Mouse (Mus musculus) heart, postnatal 25 days (tissue): ENCODE results near the gene Plin3. TPM values are rescaled to one million over a fixed set of nuclear protein-coding genes. Genes with fewer than 3 reads are reported as not detected.
A peak's percentile ranks its signal among the peaks of the same experiment; 100 is the strongest.
"Not testable (repeated sequence)": the region's sequence is repeated elsewhere in the genome, so short reads cannot be mapped to it uniquely, and the experiment has no call there.

Experiments
- DNase-seq: peaks from one replicate; pipeline ENCODE4 v3.0.0; 2022; ENCODE audit warnings: low spot score
- intact Hi-C: fragments of 180-260 bp; cut with DNase I; formaldehyde crosslinking; loops from one replicate; pipeline ENCODE4 v1.15.1; 2025
- total RNA-seq, 2 experiments: library from RNA; stranded (reverse); gene quantifications; 2 replicates each; pipeline ENCODE4 v1.2.3; 2021

The Plin3 gene
- total RNA-seq, 2 experiments from 2014 or later: 154 to 171 TPM

DNA sequence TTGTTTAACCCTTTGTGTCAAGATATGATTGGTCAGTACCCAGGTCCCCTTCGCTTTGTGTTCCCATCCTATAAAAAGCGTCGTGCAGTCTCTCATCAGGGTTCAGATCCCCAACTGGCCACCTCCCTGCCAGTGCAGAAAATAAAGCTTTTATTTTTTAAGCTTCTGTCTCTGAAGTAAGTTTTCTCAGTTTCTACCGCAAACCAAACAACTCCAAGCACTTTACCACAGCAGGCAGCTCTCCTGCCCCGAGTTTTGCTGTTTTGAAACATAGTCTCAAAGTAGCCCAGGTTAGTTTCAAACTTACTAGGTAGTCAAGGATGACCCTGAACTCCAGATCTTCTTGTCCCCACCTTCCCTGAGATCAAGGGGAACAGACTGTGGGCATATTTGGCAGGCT lies 14.3 kb downstream of the Plin3 start:
- intact Hi-C loops: no loop called here
- no peak for DNase-seq

DNA sequence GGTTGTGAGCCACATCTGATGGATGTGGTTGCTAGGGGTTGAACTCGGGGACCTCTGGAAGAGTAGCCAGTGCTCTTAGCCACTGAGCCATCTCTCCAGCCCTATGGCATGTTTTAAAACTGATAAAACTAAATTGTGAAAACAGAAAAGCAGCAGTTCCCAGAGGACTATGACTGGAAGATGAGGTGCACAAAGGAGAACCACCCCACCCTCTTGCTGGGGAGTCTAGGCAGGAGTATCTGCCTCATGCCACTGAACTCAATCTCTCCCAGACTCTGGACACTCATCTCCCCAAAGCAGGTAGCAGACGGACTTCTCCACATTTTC lies 15.1 kb downstream of the Plin3 start:
- DNase-seq: no peak
- intact Hi-C loops: loop anchor here (2.0 kb wide), 1 partner anchor 15 kb away; the partner anchor contains the start of gene Plin3

DNA sequence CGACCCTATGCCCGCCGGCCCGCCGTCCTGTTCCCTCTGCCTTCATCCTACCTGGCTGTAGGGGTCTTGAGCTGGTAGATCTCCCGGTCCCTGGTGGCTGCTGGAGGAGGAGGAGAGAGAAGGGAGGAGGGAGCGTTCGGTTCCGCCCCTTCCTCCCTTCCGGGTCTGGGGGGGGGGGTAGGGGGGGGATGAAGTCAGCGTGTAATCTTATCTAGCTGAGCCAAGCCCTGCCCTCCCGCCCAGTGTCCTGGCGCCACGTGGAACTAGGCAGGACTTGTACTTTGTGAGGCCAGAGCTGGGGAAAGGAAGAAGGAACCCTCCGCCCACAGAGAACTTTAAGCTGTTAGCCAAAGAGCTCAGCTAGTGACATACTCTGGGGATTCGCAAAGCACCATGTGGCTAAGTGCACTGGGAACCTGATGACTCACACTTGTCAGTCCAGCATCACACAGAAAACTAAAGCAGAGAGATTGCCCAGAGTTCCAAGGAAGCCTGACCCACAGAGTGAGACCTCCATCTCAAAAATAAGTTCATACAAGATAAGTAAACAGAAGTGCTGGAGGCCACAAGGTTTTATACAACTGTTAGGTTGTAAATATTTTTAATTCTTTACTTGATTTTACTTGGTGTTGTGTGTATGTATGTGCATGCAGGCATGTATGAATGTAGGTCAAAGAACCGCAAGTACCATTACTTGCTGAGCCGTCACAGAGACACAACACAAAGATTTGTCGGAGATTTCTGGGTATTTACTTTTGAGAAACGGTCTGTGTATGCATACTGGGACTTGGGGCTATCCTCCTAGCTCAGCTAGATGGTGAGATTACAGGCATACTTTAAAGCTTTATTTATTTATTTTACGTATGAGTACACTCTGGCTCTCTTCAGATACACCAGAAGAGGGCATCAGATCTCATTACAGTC lies 15.8 kb downstream of the Plin3 start, which contains the start of gene Ticam1:
Ticam1 (minus strand) TSS at position 144 of the 924 bp plus-strand sequence.
- DNase-seq: peak; percentile 93
- intact Hi-C loops: loop anchor here (2.0 kb wide), 1 partner anchor 16 kb away; the partner anchor contains the start of gene Plin3

DNA sequence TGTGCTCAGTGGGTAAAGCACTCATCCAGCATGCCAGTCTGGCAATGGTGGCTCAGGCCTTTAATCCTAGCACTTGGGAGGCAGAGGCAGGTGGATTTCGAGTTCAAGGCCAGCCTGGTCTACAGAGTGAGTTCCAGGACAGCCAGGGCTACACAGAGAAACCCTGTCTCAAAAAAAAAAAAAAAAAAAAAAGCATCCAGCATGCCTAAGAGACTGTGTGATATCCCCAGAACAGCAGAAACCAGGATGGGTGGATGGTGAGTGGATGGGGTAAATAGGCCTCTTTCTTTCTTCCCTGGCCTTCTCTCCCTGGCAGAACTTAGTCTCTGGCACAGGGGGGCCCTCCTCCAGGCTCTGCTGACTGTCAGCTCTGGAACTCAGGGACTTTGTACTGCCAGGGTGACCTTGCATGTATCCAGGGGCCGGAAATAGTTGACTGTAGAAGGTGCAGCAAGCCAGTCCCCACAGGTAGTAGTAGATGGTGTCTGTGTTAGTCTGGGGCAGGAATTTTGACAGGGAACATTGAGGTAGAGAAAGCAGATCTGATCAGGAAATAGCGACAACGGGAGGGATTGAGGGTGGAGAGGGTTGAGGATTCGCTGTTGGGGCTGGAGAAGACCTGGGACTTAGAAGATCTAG lies 16.7 kb downstream of the Plin3 start:
- intact Hi-C loops: loop anchor here (2.0 kb wide), 1 partner anchor 17 kb away; the partner anchor contains the start of gene Plin3
- no peak for DNase-seq

DNA sequence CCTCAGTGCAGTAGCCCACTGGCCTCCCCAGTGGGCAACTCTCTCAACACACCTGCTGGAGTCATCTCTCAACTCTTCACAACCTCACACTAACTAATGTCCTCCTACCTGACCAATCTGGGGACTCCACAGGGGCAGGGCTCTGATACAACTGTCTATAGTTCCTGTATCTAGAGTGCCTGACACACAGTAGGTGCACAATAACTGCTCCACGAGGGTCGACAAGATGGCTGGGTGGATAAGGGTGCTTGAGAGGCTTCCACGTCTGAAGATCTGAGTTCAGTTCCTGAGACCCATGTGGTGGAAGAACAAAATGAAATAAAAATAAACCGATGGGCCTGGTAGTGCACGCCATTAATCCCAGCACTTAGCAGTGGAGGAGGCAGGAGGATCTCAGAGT lies 18.7 kb downstream of the Plin3 start:
- intact Hi-C loops: no loop called here

DNA sequence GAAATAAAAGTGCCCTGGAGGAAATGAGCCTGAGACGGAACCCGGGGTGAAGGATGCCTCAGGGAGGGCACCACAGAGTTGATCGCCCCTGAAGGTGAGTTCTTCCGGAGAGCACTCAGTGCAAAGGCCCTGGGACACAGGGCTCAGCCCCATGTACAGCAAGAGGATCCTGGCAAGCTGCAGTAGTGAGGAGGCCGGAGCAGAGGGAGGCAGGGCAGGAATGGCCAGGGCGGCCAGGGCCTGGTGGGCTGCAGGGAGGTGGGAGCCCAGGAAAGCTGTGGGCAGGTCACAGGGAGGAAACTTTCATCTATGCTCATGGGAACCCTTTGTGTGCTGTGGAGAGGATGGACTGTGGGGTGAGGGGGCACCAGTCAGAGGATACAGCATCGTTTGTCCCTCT lies 19.2 kb downstream of the Plin3 start:
- intact Hi-C loops: no loop called here
- no peak for DNase-seq

More for the DNA sequence above, 18.7 kb downstream of the Plin3 start:
- no peak for DNase-seq

DNA sequence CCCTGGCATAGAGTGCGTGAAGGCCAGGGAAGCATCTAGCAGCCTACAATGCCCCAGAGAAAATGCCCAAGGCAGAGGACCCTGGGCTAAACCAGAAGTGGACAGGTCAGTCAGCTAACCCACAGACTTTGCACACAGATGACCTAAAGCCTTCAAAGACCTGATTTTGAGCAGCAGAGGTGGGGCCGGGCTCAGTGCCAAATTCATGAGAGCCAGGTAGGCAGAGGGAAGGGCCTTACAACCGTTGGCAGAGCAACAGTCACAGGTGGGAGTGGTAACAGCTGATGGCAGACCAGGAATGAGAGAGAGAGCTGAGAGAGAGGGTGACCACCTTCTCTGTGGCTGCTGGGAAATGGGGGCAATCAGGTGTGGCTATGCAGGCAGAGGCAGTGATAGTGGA lies 20.0 kb downstream of the Plin3 start:
- intact Hi-C loops: no loop called here
- DNase-seq: no peak

DNA sequence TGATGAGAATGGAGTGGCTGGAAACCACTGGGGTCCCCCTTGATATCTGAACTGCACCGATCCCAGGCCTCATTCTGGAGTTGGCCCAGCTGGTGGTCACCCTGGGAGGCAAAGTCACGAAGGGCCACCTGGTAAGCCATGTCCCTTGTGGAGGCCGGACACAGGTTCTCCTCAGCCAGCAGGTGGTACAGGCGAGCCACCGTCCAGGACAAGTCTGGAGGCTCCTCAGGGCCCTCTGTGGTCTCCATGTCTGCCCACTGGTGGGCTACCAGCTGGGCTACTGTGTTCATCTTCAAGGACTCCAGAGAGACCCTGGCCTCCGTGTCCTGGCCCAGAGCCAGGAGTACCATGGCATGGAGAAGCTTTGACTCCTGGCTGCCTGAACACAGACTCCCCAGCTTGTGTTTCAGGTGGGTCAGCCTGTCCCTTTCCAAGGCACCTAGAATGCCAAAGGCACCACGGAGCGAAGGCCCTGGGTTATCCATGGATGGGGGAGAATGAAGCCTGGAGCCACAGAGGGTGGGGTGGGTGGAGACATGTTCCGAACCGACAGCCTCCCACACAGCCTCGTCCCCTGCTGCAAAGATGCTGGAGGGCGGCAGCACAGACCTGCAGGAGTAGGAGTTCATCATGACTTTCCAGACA lies 20.9 kb downstream of the Plin3 start:
- DNase-seq: no peak
- intact Hi-C loops: no loop called here

DNA sequence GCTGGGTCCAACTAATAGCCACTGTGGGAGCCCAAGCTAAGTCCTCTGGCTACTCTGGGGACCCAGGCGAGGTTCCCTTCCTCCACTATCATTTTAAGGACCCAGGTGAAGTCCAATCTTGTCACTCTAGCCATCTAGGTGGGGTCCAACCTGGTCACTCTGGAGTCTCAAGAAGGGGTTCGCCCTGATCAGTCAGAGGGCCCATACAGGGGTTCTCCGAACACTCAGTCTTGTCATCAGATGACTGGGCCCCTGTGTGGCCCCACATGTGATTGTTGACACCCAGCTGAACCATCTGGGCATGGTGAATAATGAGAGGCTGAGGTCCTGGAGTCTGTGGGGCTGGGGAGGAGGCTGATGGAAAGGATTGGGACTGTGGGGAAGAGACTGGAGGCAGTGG lies 22.9 kb downstream of the Plin3 start:
- intact Hi-C loops: no loop called here
- DNase-seq: no peak

DNA sequence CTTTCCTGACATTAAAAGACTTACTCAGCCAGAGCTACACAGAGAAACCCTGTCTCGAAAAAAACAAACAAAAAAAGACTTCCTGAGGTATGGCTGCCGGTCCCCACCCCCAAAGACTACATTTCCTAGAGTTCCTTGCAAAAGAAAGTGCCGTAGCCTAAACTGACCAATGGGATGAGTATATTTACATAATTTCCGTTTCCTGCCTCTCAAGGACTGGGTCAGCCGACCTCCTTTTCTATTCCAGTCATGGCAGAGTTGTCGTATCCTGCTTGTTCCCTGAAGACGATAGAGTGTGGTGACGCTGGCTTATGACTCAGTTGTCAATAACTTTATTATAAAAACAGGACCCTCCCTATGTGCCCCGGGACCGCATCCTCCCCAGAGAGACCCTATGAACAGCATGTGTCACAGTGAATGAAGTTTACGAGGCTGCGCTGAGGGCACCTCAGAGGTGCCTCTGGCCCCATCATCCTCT lies 23.5 kb downstream of the Plin3 start:
- intact Hi-C loops: no loop called here
- peak; percentile 50 for DNase-seq

DNA sequence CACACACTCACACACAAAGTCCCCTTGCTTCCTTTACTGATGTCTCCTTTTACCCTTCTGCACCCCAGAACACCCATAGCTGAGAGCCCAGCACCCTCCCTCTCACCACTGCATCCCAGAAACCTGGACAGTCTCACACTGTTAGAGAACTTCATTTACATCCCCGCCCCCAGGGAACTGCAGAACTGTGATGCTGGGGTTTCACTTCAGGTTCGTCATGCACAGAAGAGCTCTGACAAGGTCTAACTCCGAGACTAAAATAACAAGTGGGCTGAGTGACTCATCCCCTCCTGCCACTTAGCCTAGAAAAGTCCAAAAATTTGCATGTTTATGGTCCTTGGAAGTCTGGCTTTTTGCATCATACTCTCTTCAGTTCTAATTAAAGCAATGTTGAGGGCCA lies 26.4 kb downstream of the Plin3 start:
- intact Hi-C loops: no loop called here
- no peak for DNase-seq

DNA sequence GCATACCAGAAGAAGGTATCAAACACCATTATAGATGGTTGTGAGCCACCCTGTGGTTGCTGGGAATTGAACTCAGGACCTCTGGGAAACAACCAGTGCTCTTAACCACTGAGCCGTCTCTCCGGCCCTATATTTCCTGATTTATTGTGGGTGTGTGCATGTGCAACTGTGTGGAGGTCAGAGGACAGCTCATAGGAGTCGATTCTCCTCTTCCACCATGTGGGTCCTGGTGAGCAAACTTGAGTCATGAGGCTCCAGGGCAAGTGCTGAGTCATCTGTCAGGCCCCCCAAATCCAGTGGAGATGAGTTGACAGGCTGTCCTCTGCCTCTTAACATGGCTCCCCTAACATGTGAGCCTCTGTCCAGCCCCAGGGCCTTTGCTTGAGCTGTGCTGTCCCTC lies 26.8 kb downstream of the Plin3 start:
- no peak for DNase-seq

DNA sequence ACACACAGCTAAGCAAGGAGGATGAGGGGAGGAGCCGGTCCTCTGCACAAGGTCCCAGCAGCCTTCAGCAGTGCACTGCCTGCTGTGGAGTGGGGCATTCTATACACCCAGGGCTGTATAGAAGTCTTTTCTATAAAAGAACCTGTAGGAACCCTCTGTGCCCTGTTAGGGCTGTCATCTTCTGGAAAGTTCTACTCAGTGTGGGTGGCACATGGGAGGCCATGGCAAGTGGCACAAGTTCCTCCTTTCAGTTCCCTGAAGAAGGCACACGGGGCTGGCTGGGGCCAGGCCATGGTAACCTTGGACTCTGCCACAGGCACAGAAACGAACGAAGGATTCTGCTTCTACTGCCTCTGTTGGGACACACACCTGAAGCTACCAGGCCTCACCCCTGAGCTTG lies 27.7 kb downstream of the Plin3 start:
- intact Hi-C loops: no loop called here
- DNase-seq: no peak

More for the DNA sequence above, 26.8 kb downstream of the Plin3 start:
- intact Hi-C loops: no loop called here

DNA sequence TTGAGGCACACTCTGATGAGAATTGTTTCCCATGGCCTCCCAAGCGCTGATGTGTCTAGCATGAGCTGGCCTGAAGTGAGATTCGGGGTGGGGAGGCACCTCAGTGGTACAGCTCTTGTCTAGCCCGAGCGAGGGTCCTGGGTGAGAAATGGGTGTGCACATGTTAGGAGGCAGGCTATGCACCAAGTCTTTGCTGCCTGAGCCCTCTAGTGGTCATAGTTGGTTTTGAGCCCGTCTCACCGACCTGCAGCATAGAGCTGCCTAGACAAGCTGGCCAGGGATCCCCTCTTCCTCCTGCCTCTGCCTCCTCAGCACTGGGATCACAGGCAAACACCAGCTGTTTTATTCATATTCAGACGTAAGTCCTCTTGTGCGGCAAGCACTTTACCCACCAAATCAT lies 28.7 kb downstream of the Plin3 start:
- DNase-seq: no peak
- intact Hi-C loops: loop anchor here (5.0 kb wide), 1 partner anchor 88 kb away; no protein-coding TSS in a partner anchor

DNA sequence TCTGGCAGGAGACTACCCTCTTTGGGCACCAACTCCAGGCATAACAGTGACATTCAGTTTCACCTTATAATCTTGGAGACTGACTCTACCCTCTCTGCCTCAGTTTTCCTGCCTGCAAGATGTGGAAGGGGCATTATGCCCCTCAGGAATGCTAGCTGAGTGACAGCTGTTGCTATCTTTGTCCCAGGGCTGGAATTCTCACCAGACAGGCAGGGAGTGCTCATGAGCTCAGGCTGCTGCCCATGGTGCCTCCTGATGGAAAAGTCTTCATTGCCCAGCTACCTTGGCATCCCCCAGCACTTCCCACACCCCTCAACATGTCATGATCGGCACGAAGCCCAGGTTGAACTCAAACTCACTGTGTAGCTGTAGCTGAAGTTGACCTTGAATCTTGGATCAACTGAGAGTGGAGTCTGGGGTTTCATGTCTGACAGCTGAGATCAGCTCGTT lies 30.0 kb downstream of the Plin3 start:
- intact Hi-C loops: loop anchor here (5.0 kb wide), 1 partner anchor 90 kb away; no protein-coding TSS in a partner anchor
- DNase-seq: no peak

DNA sequence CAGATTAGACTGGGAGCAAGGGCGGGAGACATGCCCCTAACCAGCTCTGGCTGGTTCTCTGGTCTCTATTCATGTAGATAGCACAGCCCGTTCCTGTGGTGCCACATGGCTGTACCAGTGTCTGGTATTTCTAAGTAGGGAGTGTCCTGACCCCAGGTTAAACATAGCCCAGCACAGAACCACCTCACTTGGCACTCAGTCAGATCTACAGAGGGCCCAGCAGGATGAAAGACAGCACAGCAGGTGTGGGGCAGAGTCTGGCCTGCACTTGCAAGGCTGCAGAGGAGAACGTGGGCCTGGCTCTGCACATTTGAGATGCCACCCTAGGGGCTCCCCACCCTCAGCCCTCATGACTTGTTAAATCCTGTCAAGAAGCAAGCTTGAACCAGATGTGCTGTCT lies 31.5 kb downstream of the Plin3 start:
- intact Hi-C loops: loop anchor here (5.0 kb wide), 1 partner anchor 91 kb away; no protein-coding TSS in a partner anchor
- no peak for DNase-seq

DNA sequence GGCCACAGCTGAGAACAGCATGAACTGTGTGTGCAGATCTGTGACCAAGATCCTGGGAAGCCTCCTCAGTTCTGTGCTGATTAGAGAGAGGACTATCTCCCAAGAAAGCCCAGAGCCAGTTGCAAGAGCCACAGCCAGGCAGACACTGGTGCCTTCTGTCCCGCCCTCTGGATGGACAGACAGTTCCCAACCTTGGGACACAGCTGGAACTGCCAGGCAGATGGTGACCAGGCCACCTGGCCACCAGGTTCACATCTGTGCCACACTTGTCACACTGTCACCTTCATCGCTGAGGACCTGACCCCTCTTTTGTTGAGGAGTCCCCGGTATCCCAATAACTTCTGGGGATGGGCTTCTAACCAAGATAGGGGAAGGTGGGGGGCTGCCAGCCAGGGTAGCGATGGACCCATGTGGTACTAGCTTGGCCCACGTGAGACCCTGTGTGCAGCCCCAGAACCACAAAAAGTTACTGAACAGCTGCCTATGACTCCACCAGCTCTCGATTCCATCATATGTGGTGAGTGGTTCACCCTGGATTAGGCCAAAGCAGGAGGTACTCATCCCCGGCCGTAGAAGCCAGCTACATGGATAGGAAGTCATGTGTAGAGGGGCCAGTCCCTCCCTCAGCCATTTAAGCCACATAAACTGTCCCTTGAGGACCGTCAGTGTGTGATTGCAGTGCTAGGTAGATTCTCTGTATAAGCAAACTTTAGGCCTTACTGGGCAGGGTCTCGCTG lies 33.2 kb downstream of the Plin3 start:
- intact Hi-C loops: loop anchor here (5.0 kb wide), 2 partner anchors 93 to 302 kb away; partner anchors contain the start of gene Yju2
- DNase-seq: no peak

DNA sequence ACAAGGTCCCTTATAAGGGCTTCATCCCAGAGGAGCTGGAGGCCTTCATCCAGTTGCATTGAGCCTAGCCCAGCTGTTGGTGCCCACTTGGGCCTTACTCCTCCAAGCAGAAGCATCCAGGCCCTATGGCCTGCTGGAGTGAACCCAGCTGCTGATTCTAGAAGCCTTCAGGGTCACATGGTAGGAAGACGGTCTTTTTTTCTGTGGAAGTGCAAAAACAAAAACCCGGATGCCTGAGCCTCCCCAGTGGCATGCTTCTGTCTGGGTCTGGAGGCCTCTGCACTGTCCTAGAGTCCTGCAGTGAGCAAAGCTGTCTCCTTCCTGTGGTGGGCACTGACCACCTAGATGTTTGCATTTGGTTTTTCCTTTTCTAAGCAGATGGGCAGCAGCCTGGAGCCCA lies 33.9 kb downstream of the Plin3 start:
- intact Hi-C loops: loop anchor here (5.0 kb wide), 1 partner anchor 302 kb away; the partner anchor contains the start of gene Yju2
- DNase-seq: not testable (repeated sequence)

DNA sequence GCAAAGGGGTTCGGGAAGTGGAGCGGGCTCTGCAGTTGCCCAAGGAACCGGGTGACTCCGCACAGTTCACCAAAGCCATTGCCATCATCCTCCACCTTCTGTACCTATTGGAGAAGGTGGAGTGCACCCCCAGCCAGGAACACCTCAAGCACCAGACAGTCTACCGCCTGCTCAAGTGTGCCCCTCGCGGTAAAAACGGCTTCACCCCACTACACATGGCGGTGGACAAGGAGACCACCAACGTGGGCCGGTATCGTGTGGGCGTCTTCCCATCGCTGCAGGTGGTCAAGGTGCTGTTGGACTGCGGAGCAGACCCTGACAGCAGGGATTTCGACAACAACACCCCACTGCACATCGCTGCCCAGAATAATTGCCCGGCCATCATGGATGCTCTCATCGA lies 34.4 kb downstream of the Plin3 start:
- DNase-seq: not testable (repeated sequence)
- intact Hi-C loops: loop anchor here (5.0 kb wide), 1 partner anchor 301 kb away; the partner anchor contains the start of gene Yju2
